ENCODE assay signal across 8 mouse cellular contexts in the genomic region with DNA sequence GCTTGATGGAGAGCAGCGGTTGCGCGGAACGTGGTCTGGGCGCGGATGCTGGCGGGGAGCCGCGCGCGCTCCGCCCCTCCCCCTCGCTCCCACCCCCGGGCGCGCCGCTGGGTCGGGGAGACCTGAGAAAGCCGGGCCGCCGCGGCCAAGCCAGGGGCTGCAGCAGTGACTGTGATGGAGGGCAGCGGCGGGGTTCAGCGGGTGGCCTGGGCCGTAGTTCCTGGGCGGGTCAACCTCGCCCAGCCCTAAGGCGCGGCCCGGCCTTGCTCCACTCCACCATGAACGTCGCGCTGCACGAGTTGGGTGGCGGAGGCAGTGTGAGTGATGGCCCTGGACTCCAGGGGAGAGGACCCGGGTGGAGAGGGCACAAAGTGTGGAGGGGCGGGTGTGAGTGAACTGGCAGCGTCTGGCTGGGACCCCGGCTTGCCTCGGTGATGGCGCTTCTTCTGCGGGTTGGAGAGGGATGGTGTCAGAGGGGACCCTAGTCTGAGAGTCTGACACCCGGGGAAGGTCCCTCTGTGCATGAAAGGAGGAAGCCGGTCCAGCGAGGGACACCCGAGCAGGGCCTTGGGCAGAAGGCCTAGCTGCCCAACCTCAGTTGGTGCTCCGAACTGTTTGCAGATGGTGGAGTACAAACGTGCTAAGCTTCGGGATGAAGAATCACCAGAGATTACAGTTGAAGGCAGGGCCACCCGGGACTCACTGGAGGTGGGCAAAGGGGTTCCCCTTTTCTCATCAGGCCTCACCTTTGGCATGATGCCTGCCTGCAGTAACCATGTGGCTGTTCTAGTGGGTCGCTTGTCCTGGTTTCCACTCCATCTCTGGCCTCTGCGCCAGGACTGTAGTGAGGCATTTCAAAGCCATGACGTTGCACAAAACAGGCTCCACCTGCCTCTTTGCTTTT. TPM values are rescaled to one million over a fixed set of nuclear protein-coding genes. Genes with fewer than 3 reads are reported as not detected.
DNase-seq lines count a peak whose midpoint lies in the region; ATAC-seq and TF ChIP-seq lines count a peak whose summit lies in the region.

A gene (plus strand): TSS at position 98 of the 904 bp plus-strand sequence.

- H3K4me1 ChIP-seq in kidney, embryonic 15.5 days, result peaks cover 13% of the 10 kb centered on the region
- H3K4me1 ChIP-seq in heart, embryonic 16.5 days (ENCODE audit: control insufficient read depth, insufficient read depth, low read length), result peaks cover 7% of the 10 kb centered on the region; the same call in 1 of the 2 replicates
- H3K4me1 ChIP-seq in limb, embryonic 11.5 days (ENCODE audit: control insufficient read depth, insufficient read depth, low read length), result no peaks in the 10 kb centered on the region

- peak; percentile 64 for TF ChIP-seq POLR2A in myocyte (IDR thresholded peaks at IDR 0.05; ENCODE audit: insufficient read length, low read depth)

- no peak within 1 kb of the TSS for H3ac ChIP-seq in myocyte (ENCODE audit: control insufficient read depth, insufficient read length)

- 7% methylated on average over 52 of the region's 54 CpGs for WGBS in kidney, embryonic 15.5 days
- WGBS in heart, embryonic 16.5 days, result 9% methylated on average over 52 of the region's 54 CpGs
- WGBS in limb, embryonic 11.5 days, result 7% methylated on average over 54 of the region's 54 CpGs

- H3K4me2 ChIP-seq in kidney, embryonic 15.5 days, result peak within 1 kb of the TSS; percentile 89
- H3K4me2 ChIP-seq in heart, embryonic 16.5 days (ENCODE audit: low read depth, low read length), result peak within 1 kb of the TSS; percentile 87
- H3K4me2 ChIP-seq in limb, embryonic 11.5 days (ENCODE audit: low read depth, severe bottlenecking), result peak within 1 kb of the TSS; percentile 89
- H3K4me2 ChIP-seq in myocyte (ENCODE audit: low read depth), result peak within 1 kb of the TSS; percentile 78

- H3K27ac ChIP-seq in kidney, embryonic 15.5 days, result no peak within 1 kb of the TSS
- no peak within 1 kb of the TSS for H3K27ac ChIP-seq in heart, embryonic 16.5 days (ENCODE audit: low read length)
- H3K27ac ChIP-seq in limb, embryonic 11.5 days (replicated peaks; ENCODE audit: low read depth, low read length), result no peak within 1 kb of the TSS

- no peaks in the 10 kb centered on the region for H3K36me3 ChIP-seq in kidney, embryonic 15.5 days
- H3K36me3 ChIP-seq in heart, embryonic 16.5 days (ENCODE audit: control insufficient read depth, insufficient read depth), result no peaks in the 10 kb centered on the region
- H3K36me3 ChIP-seq in limb, embryonic 11.5 days (ENCODE audit: control insufficient read depth, insufficient read depth, low read length), result no peaks in the 10 kb centered on the region
- H3K36me3 ChIP-seq in myocyte (ENCODE audit: control insufficient read depth, insufficient read depth), result no peaks in the 10 kb centered on the region

- peak within 1 kb of the TSS; percentile 57 for H3K9ac ChIP-seq in kidney, embryonic 15.5 days
- peak within 1 kb of the TSS; percentile 58 for H3K9ac ChIP-seq in heart, embryonic 16.5 days (ENCODE audit: low read length)
- peak within 1 kb of the TSS; percentile 73 for H3K9ac ChIP-seq in limb, embryonic 11.5 days (ENCODE audit: low read length)

- H3K79me2 ChIP-seq in myocyte (ENCODE audit: control insufficient read depth, insufficient read depth), result no peaks in the 10 kb centered on the region

- peak; percentile 76 for ATAC-seq in kidney, embryonic 15.5 days (replicated peaks; ENCODE audit: low FRiP score)
- ATAC-seq in heart, embryonic 16.5 days (replicated peaks; ENCODE audit: extremely low read depth, insufficient read depth, low FRiP score), result no peak; the same call in 1 of the 2 replicates
- 0 out of 2 replicates have a peak, but pooled peaks have one; percentile 44 for ATAC-seq in limb, embryonic 11.5 days (ENCODE audit: insufficient number of reproducible peaks, low FRiP score, low TSS enrichment, low read depth)

- H3K27me3 ChIP-seq in kidney, embryonic 15.5 days, result peaks cover 28% of the 10 kb centered on the region
- H3K27me3 ChIP-seq in heart, embryonic 16.5 days (ENCODE audit: control insufficient read depth, insufficient read depth, low read length), result peaks cover 22% of the 10 kb centered on the region
- no peaks in the 10 kb centered on the region for H3K27me3 ChIP-seq in limb, embryonic 11.5 days (ENCODE audit: control insufficient read depth, insufficient read depth, low read length)
- H3K27me3 ChIP-seq in myocyte (ENCODE audit: control insufficient read depth, insufficient read depth, insufficient read length), result no peaks in the 10 kb centered on the region

- no peak for DNase-seq in kidney, adult 8-10 months
- DNase-seq in Muller cell, postnatal 12 days (ENCODE audit: inconsistent ontology term), result peak; percentile 45
- peak; percentile 65 for DNase-seq in cerebellum, postnatal 36 days
- DNase-seq in limb, embryonic 11.5 days (ENCODE audit: low spot score), result peak; percentile 48
- no peak for DNase-seq in spleen, postnatal 14 days (ENCODE audit: low spot score in 2 of 2)

- H3K4me3 ChIP-seq in kidney, embryonic 15.5 days (replicated peaks), result peak within 1 kb of the TSS; percentile 56
- peak within 1 kb of the TSS; percentile 61 for H3K4me3 ChIP-seq in heart, embryonic 16.5 days (ENCODE audit: low read length)
- peak within 1 kb of the TSS; percentile 46 for H3K4me3 ChIP-seq in limb, embryonic 11.5 days (ENCODE audit: low read depth, low read length)
- peak within 1 kb of the TSS; percentile 34 for H3K4me3 ChIP-seq in myocyte

- no peaks in the 10 kb centered on the region for H3K9me3 ChIP-seq in kidney, embryonic 15.5 days (replicated peaks)
- no peaks in the 10 kb centered on the region for H3K9me3 ChIP-seq in heart, embryonic 16.5 days (replicated peaks; ENCODE audit: control insufficient read depth, low read length)
- no peaks in the 10 kb centered on the region for H3K9me3 ChIP-seq in limb, embryonic 11.5 days (ENCODE audit: control insufficient read depth, low read length)

TF ChIP-seq in myocyte, 11 proteins besides CTCF, POLR2A, EP300 and RAD21:
- TF ChIP-seq SRF (IDR thresholded peaks at IDR 0.05; ENCODE audit: control insufficient read depth, insufficient read length, low read depth) (no peak), POLR2AphosphoS2 (IDR thresholded peaks at IDR 0.05; ENCODE audit: insufficient read length, low read depth) (peak; percentile 38)

RNA-seq across cellular contexts. Expression of the gene that starts here (rescaled TPM):
- 4.0 TPM in 2 replicates for polyA plus RNA-seq in kidney, embryonic 15.5 days (2015; fragmentation: Nextera tagmentation; extraction: Ambion mirVana)
- 0.87 and 1.2 TPM in 2 replicates for polyA plus RNA-seq in heart, embryonic 16.5 days (2015; fragmentation: Nextera tagmentation; extraction: Ambion mirVana)
- polyA plus RNA-seq in limb, embryonic 11.5 days (2014; fragmentation: Nextera tagmentation; extraction: Ambion mirVana), result 3.0 and 3.4 TPM in 2 replicates
- polyA plus RNA-seq in myocyte (2012; fragmentation: generic; extraction: Trizol), result 2.6 TPM

Comparison
In these comparisons a context has a peak if more than half of its experiments do, and no peak if none do; other contexts are left out.
1. DNase-seq: peak in Muller cell, postnatal 12 days (single experiment), cerebellum, postnatal 36 days (2 of 2) and limb, embryonic 11.5 days (single experiment); none in kidney, adult 8-10 months (0 of 2) and spleen, postnatal 14 days (0 of 2).
2. Peak in every context shown above with its lines, with median percentiles within 50 percentile points of each other: H3K4me2 ChIP-seq, H3K4me3 ChIP-seq and H3K9ac ChIP-seq.